Mouse (Mus musculus): ENCODE measurements around the gene Zdhhc25.

Gene Zdhhc25

GRCm38 (mm10) chr15:88600002-88600401 is at the start of gene Zdhhc25:
Gene Zdhhc25, plus strand, starts transcription at chr15:88600302.
- no peak for DNase-seq (ENCODE audit: low spot score)

- DNase-seq (ENCODE audit: low spot score), result no peak
These were observed 47.2 kb upstream of the Zdhhc25 start for GRCm38 (mm10) chr15:88552852-88553251.

GRCm38 (mm10) chr15:88555476-88555875 is 44.6 kb upstream of the Zdhhc25 start:
- DNase-seq (ENCODE audit: low spot score), result peak; percentile 15

GRCm38 (mm10) chr15:88560637-88561036 is 39.5 kb upstream of the Zdhhc25 start:
- no peak for DNase-seq (ENCODE audit: low spot score)

- peak; percentile 15 for DNase-seq (ENCODE audit: low spot score)
These were observed 38.9 kb upstream of the Zdhhc25 start for GRCm38 (mm10) chr15:88561058-88561730.

- no peak for DNase-seq (ENCODE audit: low spot score)
These were observed 34.8 kb upstream of the Zdhhc25 start for GRCm38 (mm10) chr15:88565307-88565706.

GRCm38 (mm10) chr15:88565806-88566205 is 34.3 kb upstream of the Zdhhc25 start:
- no peak for DNase-seq (ENCODE audit: low spot score)

GRCm38 (mm10) chr15:88570697-88571096 is 29.4 kb upstream of the Zdhhc25 start:
- DNase-seq (ENCODE audit: low spot score), result no peak

GRCm38 (mm10) chr15:88579461-88579860 is 20.6 kb upstream of the Zdhhc25 start:
- no peak for DNase-seq (ENCODE audit: low spot score)

GRCm38 (mm10) chr15:88602496-88602895 is 2.4 kb downstream of the Zdhhc25 start:
- no peak for DNase-seq (ENCODE audit: low spot score)

GRCm38 (mm10) chr15:88603091-88603732 is 3.1 kb downstream of the Zdhhc25 start:
- no peak for DNase-seq (ENCODE audit: low spot score)

- no peak for DNase-seq (ENCODE audit: low spot score)
These were observed 3.6 kb downstream of the Zdhhc25 start for GRCm38 (mm10) chr15:88603733-88604119.

GRCm38 (mm10) chr15:88604669-88605414 is 4.7 kb downstream of the Zdhhc25 start:
- DNase-seq (ENCODE audit: low spot score), result no peak

GRCm38 (mm10) chr15:88605415-88605785 is 5.3 kb downstream of the Zdhhc25 start:
- no peak for DNase-seq (ENCODE audit: low spot score)

- DNase-seq (ENCODE audit: low spot score), result no peak
These were observed 17.0 kb downstream of the Zdhhc25 start for GRCm38 (mm10) chr15:88617125-88617524.

GRCm38 (mm10) chr15:88618008-88618773 is 18.1 kb downstream of the Zdhhc25 start:
- DNase-seq (ENCODE audit: low spot score), result peak; percentile 19

GRCm38 (mm10) chr15:88620017-88620416 is 19.9 kb downstream of the Zdhhc25 start:
- no peak for DNase-seq (ENCODE audit: low spot score)

- DNase-seq (ENCODE audit: low spot score), result no peak
These were observed 23.8 kb downstream of the Zdhhc25 start for GRCm38 (mm10) chr15:88623891-88624290.

- no peak for DNase-seq (ENCODE audit: low spot score)
These were observed 24.8 kb downstream of the Zdhhc25 start for GRCm38 (mm10) chr15:88624874-88625277.

GRCm38 (mm10) chr15:88625303-88626066 is 25.4 kb downstream of the Zdhhc25 start:
- no peak for DNase-seq (ENCODE audit: low spot score)

- DNase-seq (ENCODE audit: low spot score), result no peak
These were observed 26.9 kb downstream of the Zdhhc25 start for GRCm38 (mm10) chr15:88626886-88627488.

Measured in testis, postnatal 14 days (tissue).